Mouse (Mus musculus): ENCODE data around the gene Qpctl. TPM values are rescaled to one million over a fixed set of nuclear protein-coding genes. Genes with fewer than 3 reads are reported as not detected.

The Qpctl gene
- polyA plus RNA-seq (2015; fragmentation: Nextera tagmentation; extraction: Ambion mirVana) = 4.1 and 4.6 TPM in 2 replicates

GRCm38 (mm10) chr7:19148875-19149541, at the start of gene Qpctl:
TSS of gene Qpctl (minus strand) at chr7:19149291.
- WGBS (ENCODE audit: insufficient replicate concordance) = under 1% methylated on average over 43 of the region's 43 CpGs

GRCm38 (mm10) chr7:19197985-19198384, 48.9 kb upstream of the Qpctl start:
- H3K4me1 ChIP-seq (replicated peaks) = peaks cover 8% of the 10 kb centered on the region
- peaks cover 16% of the 10 kb centered on the region for H3K36me3 ChIP-seq (replicated peaks)
- H3K27ac ChIP-seq (replicated peaks) = no peak overlapping the region
- no peaks in the 10 kb centered on the region for H3K9me3 ChIP-seq (replicated peaks)
- 23% methylated on average over 2 of the region's 2 CpGs for WGBS (ENCODE audit: insufficient replicate concordance)
- no peak for ATAC-seq (ENCODE audit: insufficient read depth)
- no peak overlapping the region for H3K4me2 ChIP-seq
- no peak overlapping the region for H3K4me3 ChIP-seq (replicated peaks)
- no peak overlapping the region for H3K9ac ChIP-seq
- no peaks in the 10 kb centered on the region for H3K27me3 ChIP-seq

More at GRCm38 (mm10) chr7:19148875-19149541, at the start of gene Qpctl:
- H3K36me3 ChIP-seq (replicated peaks) = peaks cover 27% of the 10 kb centered on the region
- H3K4me3 ChIP-seq (replicated peaks) = peak within 1 kb of the TSS; percentile 64
- H3K9me3 ChIP-seq (replicated peaks) = no peaks in the 10 kb centered on the region
- peak within 1 kb of the TSS; percentile 87 for H3K27ac ChIP-seq (replicated peaks)
- peaks cover 30% of the 10 kb centered on the region for H3K4me1 ChIP-seq (replicated peaks)
- peak within 1 kb of the TSS; percentile 76 for H3K9ac ChIP-seq
- H3K4me2 ChIP-seq = peak within 1 kb of the TSS; percentile 97
- 0 out of 2 replicates have a peak, but pooled peaks cover 9% of the 10 kb centered on the region for H3K27me3 ChIP-seq
- ATAC-seq (ENCODE audit: insufficient read depth) = peak; percentile 97

- ATAC-seq (ENCODE audit: insufficient read depth) = no peak
- peaks cover 16% of the 10 kb centered on the region for H3K36me3 ChIP-seq (replicated peaks)
- no peaks in the 10 kb centered on the region for H3K27me3 ChIP-seq
- no peaks in the 10 kb centered on the region for H3K9me3 ChIP-seq (replicated peaks)
- 0 out of 2 replicates have a peak, but pooled peaks cover under 1% of the 10 kb centered on the region for H3K4me1 ChIP-seq (replicated peaks)
- 42% methylated on average over 6 of the region's 6 CpGs for WGBS (ENCODE audit: insufficient replicate concordance)
- H3K9ac ChIP-seq = no peak overlapping the region
- no peak overlapping the region for H3K4me3 ChIP-seq (replicated peaks)
- no peak overlapping the region for H3K27ac ChIP-seq (replicated peaks)
- no peak overlapping the region for H3K4me2 ChIP-seq
These were observed 47.6 kb upstream of the Qpctl start for GRCm38 (mm10) chr7:19196676-19197075.

- no peaks in the 10 kb centered on the region; the same call in 1 of the 2 replicates for H3K4me1 ChIP-seq (replicated peaks)
These were observed 45.6 kb upstream of the Qpctl start for GRCm38 (mm10) chr7:19194676-19195075.

GRCm38 (mm10) chr7:19184758-19185157, 35.7 kb upstream of the Qpctl start:
- H3K27me3 ChIP-seq = peaks cover 19% of the 10 kb centered on the region
- H3K27ac ChIP-seq (replicated peaks) = no peak overlapping the region
- H3K4me3 ChIP-seq (replicated peaks) = no peak overlapping the region
- no peak overlapping the region for H3K9ac ChIP-seq
- peaks cover 22% of the 10 kb centered on the region for H3K4me1 ChIP-seq (replicated peaks)
- no peak overlapping the region for H3K4me2 ChIP-seq
- ATAC-seq (ENCODE audit: insufficient read depth) = no peak
- no peaks in the 10 kb centered on the region for H3K36me3 ChIP-seq (replicated peaks)
- 67% methylated on average over 6 of the region's 6 CpGs for WGBS (ENCODE audit: insufficient replicate concordance)
- no peaks in the 10 kb centered on the region for H3K9me3 ChIP-seq (replicated peaks)

More at GRCm38 (mm10) chr7:19194676-19195075, 45.6 kb upstream of the Qpctl start:
- no peaks in the 10 kb centered on the region for H3K27me3 ChIP-seq
- H3K9me3 ChIP-seq (replicated peaks) = no peaks in the 10 kb centered on the region
- ATAC-seq (ENCODE audit: insufficient read depth) = no peak
- no peak overlapping the region for H3K27ac ChIP-seq (replicated peaks)
- H3K4me3 ChIP-seq (replicated peaks) = no peak overlapping the region
- H3K36me3 ChIP-seq (replicated peaks) = peaks cover 16% of the 10 kb centered on the region
- H3K4me2 ChIP-seq = no peak overlapping the region
- 81% methylated on average over 4 of the region's 4 CpGs for WGBS (ENCODE audit: insufficient replicate concordance)
- no peak overlapping the region for H3K9ac ChIP-seq

- peaks cover 27% of the 10 kb centered on the region for H3K4me1 ChIP-seq (replicated peaks)
- no peaks in the 10 kb centered on the region for H3K36me3 ChIP-seq (replicated peaks)
- peaks cover 24% of the 10 kb centered on the region for H3K27me3 ChIP-seq
- H3K27ac ChIP-seq (replicated peaks) = no peak overlapping the region
- no peak for ATAC-seq (ENCODE audit: insufficient read depth)
- H3K9me3 ChIP-seq (replicated peaks) = no peaks in the 10 kb centered on the region
- H3K4me2 ChIP-seq = no peak overlapping the region
- no peak overlapping the region for H3K9ac ChIP-seq
- 70% methylated on average over 2 of the region's 2 CpGs for WGBS (ENCODE audit: insufficient replicate concordance)
- no peak overlapping the region for H3K4me3 ChIP-seq (replicated peaks)
These were observed 35.2 kb upstream of the Qpctl start for GRCm38 (mm10) chr7:19184250-19184649.

GRCm38 (mm10) chr7:19180862-19181429, 31.9 kb upstream of the Qpctl start:
- Histone ChIP-seq H3K36me3 (replicated peaks) (no peaks in the 10 kb centered on the region), H3K4me2 (peak overlapping the region; percentile 73), H3K9me3 (replicated peaks) (no peaks in the 10 kb centered on the region), H3K27ac (replicated peaks) (0 out of 2 replicates have a peak overlapping the region, but pooled peaks have one; percentile 4), H3K4me1 (replicated peaks) (peaks cover 49% of the 10 kb centered on the region), H3K4me3 (replicated peaks) (peak overlapping the region; percentile 58), H3K9ac (peak overlapping the region; percentile 49), H3K27me3 (peaks cover 57% of the 10 kb centered on the region)
- ATAC-seq (ENCODE audit: insufficient read depth) = peak; percentile 38; the same call in 1 of the 2 replicates
- under 1% methylated on average over 27 of the region's 27 CpGs for WGBS (ENCODE audit: insufficient replicate concordance)

- H3K9ac ChIP-seq = no peak overlapping the region
- peak overlapping the region; percentile 49 for H3K4me2 ChIP-seq
- ATAC-seq (ENCODE audit: insufficient read depth) = no peak
- 0 out of 2 replicates have a peak, but pooled peaks cover 4% of the 10 kb centered on the region for H3K9me3 ChIP-seq (replicated peaks)
- peaks cover 53% of the 10 kb centered on the region for H3K4me1 ChIP-seq (replicated peaks)
- H3K27me3 ChIP-seq = peaks cover 65% of the 10 kb centered on the region
- H3K36me3 ChIP-seq (replicated peaks) = no peaks in the 10 kb centered on the region
- no peak overlapping the region for H3K27ac ChIP-seq (replicated peaks)
- H3K4me3 ChIP-seq (replicated peaks) = no peak overlapping the region
- WGBS (ENCODE audit: insufficient replicate concordance) = 34% methylated on average over 6 of the region's 6 CpGs
These were observed 30.8 kb upstream of the Qpctl start for GRCm38 (mm10) chr7:19179936-19180335.

GRCm38 (mm10) chr7:19179173-19179572, 30.1 kb upstream of the Qpctl start:
- Histone ChIP-seq H3K27ac (replicated peaks) (no peak overlapping the region), H3K4me1 (replicated peaks) (peaks cover 53% of the 10 kb centered on the region), H3K36me3 (replicated peaks) (no peaks in the 10 kb centered on the region), H3K4me2 (peak overlapping the region; percentile 49), H3K27me3 (peaks cover 72% of the 10 kb centered on the region), H3K4me3 (replicated peaks) (peak overlapping the region; percentile 15), H3K9ac (no peak overlapping the region), H3K9me3 (replicated peaks) (0 out of 2 replicates have a peak, but pooled peaks cover 4% of the 10 kb centered on the region)
- ATAC-seq (ENCODE audit: insufficient read depth) = no peak
- WGBS (ENCODE audit: insufficient replicate concordance) = under 1% methylated on average over 32 of the region's 32 CpGs

GRCm38 (mm10) chr7:19178443-19179092, 29.5 kb upstream of the Qpctl start:
- Histone ChIP-seq H3K4me1 (replicated peaks) (peaks cover 53% of the 10 kb centered on the region), H3K27ac (replicated peaks) (no peak overlapping the region), H3K9ac (no peak overlapping the region), H3K27me3 (peaks cover 78% of the 10 kb centered on the region), H3K36me3 (replicated peaks) (no peaks in the 10 kb centered on the region), H3K9me3 (replicated peaks) (0 out of 2 replicates have a peak, but pooled peaks cover 4% of the 10 kb centered on the region), H3K4me2 (peak overlapping the region; percentile 49), H3K4me3 (replicated peaks) (peak overlapping the region; percentile 15; the same call in 1 of the 2 replicates)
- WGBS (ENCODE audit: insufficient replicate concordance) = 2% methylated on average over 27 of the region's 27 CpGs
- ATAC-seq (ENCODE audit: insufficient read depth) = no peak

- Histone ChIP-seq H3K36me3 (replicated peaks) (no peaks in the 10 kb centered on the region), H3K4me2 (no peak overlapping the region), H3K9ac (no peak overlapping the region), H3K27ac (replicated peaks) (no peak overlapping the region), H3K27me3 (peaks cover 83% of the 10 kb centered on the region), H3K4me1 (replicated peaks) (peaks cover 54% of the 10 kb centered on the region), H3K4me3 (replicated peaks) (no peak overlapping the region), H3K9me3 (replicated peaks) (0 out of 2 replicates have a peak, but pooled peaks cover 4% of the 10 kb centered on the region)
- 11% methylated on average over 18 of the region's 18 CpGs for WGBS (ENCODE audit: insufficient replicate concordance)
- ATAC-seq (ENCODE audit: insufficient read depth) = no peak
These were observed 28.9 kb upstream of the Qpctl start for GRCm38 (mm10) chr7:19178035-19178434.
